Mouse (Mus musculus): ENCODE results near the gene Drd4.
A peak's percentile ranks its signal among the peaks of the same experiment; 100 is the strongest.
"Not testable (repeated sequence)": the region's sequence is repeated elsewhere in the genome, so short reads cannot be mapped to it uniquely, and the experiment has no call there.

Gene Drd4

DNA sequence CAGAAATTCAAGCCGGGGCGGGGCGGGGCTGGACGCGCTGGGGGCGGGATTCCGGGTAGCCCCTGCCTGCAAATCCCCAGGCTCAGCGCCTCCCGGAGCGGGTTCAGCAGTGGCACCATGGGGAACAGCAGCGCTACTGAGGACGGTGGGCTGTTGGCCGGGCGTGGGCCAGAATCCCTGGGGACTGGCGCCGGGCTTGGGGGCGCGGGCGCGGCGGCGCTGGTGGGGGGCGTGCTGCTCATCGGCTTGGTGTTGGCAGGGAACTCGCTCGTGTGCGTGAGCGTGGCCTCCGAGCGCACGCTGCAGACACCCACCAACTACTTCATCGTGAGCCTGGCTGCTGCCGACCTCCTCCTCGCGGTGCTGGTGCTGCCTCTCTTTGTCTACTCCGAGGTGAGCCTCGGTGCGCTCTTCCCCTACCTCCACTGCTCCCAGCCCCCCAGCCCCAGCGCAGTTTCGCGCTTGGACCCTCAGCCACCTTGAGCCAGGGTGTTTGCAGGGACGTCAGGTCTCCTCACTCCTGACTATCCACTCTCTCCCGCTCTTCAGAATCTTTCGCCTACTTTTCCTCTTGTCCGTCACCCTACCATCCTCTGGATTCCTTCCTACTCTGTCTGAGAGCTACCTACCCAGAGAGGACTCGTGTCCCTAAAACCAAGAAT lies at the start of gene Drd4:
Gene Drd4 (plus strand): TSS at position 86 of the 662 bp plus-strand sequence.
- DNase-seq: peak; percentile 73

DNA sequence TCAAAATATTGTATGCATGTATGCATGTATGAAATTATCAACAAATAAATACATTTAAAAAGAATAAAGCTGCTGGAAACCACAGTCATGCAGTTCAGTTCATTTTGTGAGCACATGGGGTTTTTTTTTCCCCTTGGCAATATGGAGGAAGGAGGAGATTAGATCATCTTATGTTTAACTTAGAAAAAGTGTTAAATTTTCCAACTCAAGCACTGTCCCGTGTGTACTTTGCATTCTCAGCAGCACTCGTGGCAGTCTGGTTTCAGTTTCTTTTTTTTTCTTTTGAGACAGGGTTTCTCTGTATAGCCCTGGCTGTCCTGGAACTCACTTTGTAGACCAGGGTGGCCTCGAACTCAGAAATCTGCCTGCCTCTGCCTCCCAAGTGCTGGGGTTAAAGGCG lies 41.3 kb upstream of the Drd4 start:
- DNase-seq: not testable (repeated sequence)

DNA sequence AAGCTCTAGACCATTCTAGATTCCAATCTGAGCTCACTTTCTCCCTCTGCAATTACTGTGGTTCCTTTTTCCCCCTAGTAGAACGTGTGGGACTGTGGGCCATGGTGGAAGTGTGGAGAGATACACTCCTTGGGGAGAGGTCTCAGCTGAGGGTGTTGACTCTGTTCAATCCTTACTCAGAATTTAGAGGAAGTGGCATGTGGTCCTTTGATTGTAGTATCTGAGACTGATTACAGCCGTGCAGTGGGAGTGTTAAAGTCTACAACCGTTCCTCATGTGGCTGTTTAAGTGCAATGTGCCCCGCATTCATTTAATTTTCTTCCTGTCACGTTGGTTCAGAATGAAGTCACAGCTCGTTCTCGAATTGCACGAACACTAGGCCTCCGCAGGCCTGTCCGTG lies 35.6 kb upstream of the Drd4 start:
- DNase-seq: no peak

DNA sequence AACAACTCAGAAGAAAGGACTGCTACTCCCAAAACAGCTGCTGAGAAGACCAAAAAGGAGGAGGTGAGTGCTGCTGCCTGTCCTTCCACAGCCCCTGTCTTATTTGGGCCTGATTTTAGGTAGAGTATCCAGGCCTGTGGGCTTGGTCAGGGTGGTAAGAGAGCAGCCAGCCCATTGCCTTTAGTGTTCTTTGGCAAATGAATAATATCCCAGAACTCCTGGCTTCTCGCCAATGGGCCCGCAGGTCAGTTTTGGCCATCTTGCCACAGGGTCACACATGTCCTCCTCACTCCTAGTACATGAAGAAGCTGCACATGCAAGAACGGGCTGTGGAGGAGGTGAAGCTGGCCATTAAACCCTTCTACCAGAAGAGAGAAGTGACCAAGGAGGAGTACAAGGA lies 30.3 kb upstream of the Drd4 start:
- DNase-seq: no peak

DNA sequence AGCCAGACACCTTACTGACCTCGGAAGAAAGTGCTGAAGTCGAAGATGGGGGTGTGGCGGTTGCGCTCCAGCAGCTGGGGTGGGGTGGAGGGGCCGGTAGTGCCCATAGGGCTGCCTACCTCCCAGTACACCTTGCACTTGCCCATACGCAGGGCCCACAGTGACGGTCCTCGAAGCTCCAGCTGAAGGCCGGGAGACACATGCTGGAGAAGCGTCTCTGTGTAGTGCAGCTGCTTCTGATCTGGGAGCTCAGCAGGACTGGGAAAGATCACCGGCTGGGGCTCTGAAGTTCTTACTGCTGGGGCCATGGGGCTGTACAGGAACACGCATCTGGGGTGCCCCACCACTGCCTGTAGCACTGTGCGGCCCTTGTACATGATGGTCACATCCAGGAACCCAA lies 28.2 kb upstream of the Drd4 start:
- no peak for DNase-seq

DNA sequence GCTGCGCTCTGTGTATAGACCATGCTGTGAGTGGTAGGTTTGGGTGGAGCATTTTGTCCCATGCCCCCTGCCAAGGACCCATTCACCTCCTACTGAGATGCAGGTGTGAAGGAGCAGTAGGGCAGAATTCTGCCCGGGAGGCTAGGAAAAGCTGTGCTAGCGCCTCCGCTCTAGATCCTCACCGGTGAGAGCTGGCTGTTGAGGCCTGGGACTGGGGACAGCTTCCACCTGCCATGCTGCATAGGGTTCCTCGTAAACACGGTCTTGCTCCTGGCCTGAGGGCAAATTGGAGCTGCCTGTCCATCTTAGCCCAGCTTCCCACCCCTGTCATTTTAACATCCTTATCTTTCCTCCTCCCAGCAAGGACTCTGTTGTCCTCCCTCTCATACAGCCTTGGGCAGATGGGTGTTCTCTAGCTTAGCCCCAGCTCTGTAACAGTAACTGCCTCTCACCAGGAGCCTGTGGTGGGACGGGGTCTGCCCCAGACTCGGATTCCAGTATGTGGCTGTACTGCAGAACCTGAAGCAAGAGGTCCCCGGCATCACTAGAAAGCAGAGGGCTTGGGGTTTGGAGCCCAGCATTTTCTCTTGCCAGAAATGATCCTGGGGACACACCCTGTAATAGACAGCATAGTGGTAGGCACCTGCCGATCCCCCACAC lies 27.6 kb upstream of the Drd4 start:
- no peak for DNase-seq

DNA sequence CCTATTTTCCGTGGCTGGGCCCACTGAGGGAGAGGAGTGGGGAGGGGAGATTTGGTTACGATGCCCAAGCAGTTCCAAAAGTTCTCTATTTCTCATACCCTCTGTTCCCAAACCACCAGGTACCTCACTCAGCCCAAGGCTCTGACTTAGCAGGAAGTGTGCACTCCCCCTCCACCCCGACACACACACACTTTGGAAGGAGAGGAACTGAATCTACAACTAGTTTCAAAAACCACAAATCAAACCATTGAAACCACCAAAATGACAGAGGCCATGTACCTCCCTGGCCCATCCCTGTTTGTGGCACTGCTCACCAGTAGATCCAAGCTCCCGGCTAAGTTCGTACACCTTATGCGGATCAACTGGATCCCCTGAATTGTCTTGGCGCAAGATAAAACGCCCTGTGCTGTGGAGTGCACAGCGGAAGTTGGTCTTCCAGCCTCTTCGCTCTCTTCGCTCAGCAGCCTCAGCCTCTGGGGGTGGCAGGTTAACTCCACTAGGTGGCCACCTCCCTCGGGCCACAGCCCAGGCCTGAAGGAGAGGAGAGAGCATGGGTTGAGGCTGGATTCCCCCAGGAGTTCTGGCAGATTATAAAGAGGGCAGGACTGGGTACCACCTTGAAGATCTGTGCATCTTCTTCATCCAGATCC lies 26.9 kb upstream of the Drd4 start:
- DNase-seq: peak; percentile 58

DNA sequence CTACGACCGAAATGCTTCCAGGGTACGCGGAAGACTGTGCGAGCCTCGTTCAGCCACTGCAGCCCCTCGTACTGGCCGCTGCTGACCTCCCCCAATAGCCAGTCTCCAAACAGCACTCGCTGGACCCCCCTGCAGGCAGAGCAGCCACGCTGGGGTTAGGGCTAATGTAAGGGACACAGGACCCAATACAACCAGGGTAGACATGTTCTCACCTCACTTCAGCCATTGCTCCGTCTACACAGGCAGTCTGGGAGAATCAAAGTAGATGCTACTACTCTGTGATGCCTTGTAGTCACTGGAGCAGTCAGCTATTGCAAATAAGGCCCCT lies 26.4 kb upstream of the Drd4 start:
- DNase-seq: no peak

DNA sequence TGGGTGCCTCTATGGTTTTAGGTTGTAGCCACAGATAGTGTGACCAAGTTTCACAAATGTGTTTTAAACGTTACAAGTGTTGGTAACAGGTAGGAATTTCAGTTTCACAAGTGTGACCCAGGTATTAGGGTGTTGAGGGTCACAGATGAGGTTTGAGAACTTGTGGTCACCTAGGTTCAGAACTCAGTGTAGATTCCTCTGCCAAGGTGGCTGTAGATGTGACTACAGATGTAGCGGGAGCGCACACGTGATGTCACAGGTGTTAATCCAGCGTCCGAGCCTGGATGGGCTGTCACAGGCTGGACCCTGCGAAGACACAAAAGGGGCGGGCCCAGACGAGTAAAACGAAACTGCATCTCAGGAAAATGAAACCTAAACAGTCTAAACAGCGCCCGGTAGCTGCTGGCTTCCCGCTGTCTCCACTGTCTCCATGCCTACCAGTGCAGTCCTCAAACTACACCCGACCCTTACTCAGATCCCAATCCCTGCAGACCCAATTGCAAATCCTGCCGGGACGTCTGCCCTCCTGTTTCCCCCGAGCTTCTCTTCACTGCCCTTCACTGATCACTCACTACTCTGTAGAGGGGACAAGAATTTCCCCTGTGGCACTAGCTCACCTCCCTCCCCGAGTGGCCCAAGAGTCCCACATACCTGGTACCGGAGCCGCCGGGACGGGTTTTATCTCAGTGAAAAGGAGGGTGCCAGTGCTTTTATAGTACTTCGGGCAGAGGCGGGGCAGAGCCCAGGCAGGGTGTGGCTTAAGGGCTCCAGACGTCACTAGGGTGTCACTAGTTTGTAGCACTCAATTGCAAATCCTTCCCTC lies 25.9 kb upstream of the Drd4 start, which contains the start of gene Irf7:
Gene Irf7 (minus strand): TSS at position 743 of the 823 bp plus-strand sequence.
- DNase-seq: peak; percentile 62

DNA sequence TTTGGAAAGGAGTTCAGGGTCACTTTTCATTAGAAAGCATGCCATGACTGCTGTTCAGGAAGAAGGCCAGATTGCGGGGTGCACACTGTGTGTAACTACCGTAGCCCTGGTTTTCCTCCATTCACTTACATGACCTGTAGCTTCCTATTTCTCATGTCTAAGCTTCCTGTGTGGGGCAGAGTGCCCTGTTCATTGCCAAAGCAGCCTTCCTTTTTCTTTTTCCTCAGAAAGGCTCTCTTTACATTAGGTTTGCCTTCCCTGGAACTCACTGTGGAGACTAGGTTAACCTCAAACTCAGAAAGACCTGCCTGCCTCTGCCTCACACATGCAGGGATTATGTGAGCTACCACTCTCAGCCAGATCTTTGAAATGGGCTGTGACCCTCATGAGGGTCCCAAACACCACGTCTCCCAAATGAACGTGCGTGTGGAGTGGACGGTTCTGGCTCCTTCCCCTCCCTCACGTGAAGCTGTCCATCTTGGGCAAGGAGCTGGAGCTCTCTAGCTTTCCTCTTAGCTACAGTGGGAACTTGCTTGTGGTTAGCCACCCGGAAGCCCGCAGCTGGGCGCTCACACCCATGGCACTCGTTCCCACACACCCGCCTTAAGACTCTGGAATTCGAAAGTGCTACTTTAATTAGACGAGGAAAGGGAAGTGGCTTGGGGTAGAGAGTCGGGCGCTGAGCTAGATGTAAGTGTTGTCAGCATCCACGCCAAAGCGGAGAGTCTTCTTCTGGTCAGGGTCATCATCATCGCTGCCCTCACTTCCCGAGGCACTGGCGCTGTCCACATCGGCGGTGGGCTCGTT lies 23.1 kb upstream of the Drd4 start:
- DNase-seq: no peak

DNA sequence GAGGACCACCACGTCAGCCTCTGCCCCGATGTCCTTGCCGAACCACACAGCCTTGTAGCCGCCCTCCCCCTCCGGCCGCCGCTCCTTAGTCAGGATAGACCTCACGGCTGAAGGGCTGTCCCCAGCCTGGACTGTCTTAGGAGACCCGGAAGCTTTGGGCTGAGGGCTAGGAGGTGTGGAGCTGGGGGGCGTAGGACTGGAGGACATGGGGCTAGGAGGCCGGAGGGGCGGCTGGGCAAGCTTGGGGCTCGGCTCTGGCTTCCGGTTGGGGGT lies 22.6 kb upstream of the Drd4 start:
- no peak for DNase-seq

DNA sequence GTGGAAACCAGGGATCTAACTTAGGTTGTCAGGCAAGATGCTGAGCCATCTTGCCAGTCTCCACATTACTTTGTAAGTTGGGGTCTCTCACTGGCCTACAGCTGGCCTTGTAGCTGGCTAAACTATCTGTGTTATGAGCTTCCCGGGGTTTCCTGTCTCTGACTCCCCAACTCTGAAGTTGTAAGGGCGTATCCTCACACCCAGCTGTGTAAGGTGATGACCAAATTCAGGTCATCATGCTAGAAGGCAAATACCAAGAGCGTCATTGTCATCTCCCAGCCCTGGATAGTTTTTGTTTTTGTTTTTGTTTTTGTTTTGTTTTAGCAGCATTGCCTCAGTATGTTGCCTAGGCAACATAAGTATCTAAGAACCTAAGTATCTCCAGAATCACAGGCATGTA lies 21.2 kb upstream of the Drd4 start:
- DNase-seq: no peak

DNA sequence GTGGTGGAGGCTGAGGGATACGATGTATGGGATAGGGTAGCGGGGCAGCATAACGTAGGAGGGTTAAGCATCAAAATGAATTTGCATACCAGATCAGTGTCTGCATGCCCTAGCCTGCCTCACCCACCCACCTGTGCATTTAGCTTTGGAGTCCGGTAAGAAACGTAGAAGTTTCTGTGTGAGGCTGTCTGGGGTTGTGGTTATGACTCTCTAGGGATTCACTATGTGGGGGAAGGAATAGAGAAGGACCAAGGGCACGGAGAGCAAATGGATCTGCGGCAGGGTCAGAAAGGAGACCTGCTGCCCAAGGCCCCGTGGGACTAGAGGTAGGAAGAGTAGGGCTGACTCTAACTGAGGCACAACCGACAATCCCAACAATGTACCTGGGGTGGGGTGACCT lies 16.4 kb upstream of the Drd4 start:
- no peak for DNase-seq

DNA sequence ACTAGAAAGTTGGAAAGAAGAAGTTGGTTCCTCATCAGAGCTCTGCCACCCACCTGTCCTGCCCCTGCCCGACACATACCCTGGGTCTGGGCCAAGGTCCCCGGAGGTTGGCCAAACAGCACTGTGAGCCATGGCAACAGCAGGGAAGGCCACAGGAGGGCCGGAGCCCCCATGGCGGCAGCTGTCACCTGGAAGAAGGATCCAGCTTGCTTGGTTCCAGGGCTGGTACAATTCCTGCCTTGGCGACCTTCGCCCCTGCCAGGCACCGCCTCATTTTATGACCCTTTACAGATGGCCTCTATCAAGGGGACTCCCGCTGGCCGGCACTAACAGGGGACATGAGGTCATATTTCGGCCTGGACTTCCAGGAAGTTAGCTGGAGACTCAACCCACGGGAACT lies 15.3 kb upstream of the Drd4 start, which contains the start of gene Cdhr5:
Gene Cdhr5 (minus strand): TSS at position 241 of the 400 bp plus-strand sequence.
- no peak for DNase-seq

DNA sequence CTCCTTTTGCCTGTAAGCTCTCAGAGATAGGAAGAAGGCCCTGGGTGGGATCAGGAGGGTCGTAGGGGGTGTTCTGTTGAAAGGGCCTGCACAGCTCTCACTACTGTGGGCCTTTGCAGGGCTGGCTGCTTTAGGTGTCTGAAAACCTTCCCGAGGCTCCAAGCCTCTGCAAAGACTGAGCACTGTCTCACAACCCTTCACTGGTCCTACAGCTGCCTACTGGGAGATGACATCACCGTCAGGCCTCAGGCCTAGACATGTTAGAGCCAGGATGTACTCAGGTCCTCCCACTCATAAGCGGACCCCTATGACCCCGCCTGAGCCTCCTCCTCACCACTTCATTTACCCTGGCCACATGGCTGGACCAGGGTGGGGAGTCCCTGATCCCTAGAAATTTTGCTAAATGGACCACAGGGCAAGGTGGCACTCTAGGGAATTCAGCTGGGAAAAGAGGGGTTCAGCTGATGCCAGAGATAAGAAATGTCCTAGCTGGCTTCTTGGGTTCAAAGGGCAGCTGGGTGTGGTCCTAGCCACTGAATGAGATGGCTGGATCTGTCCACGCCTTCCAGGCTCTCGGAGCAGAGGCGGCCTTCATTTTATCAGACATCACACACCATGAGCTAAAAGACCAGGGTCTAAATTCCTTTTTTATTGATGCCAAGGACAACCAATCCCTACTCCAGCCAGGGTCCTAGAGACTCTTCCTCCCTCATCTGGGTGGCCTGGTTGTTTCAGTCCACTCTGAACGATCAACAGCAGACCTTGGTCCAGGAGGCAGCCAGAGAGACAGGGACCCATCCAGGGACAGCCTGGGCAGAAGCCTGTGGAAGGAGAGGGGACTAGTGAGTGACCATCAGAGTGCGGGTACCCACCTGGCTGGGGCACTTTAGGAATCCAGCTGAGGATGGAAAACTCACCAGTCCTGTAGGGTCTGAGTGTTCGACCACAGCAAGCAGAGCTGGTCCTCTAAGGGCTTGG lies 13.8 kb upstream of the Drd4 start:
- no peak for DNase-seq

DNA sequence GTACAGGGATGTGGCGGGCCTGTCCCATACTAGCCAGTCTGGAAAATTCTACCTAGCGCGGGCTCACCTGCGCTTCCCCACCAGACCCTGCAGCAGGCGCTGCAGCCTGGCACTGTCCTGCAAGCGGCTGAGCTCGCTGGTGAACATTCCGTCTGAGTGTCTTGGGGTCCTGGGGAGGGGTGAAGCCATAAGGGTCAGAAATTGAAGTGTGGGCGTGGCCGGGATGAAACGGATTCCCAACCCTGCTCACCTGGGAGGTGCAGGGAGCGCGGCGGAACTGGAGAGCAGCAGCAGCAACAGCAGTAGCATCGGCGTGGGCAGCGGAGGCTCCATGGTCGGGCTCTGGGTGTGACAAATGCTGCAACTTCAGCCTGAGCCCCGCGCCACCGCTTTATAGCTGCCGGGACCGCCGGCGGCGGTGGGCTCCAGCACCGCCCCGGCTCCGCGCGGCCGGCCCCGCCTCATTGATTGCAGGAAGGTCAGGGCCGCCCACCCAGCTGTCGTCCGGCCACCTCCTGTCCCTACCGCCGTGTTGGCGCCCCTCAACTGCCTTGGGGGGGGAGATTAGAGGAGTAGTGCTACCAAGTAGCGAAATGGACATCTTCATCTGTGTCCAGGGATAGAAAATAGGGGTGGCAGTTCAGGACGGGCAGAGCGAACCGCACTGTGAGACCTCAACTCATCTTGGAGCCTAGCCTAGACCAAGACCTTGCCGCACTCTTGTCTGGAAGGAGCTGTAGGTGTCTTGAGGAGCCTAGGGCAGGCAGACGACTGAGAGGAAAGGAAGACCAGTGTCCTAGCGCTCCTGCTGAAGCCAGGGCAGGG lies 12.8 kb upstream of the Drd4 start, which contains the start of gene Sct:
Gene Sct (minus strand): TSS at position 368 of the 825 bp plus-strand sequence.
- DNase-seq: peak; percentile 75

DNA sequence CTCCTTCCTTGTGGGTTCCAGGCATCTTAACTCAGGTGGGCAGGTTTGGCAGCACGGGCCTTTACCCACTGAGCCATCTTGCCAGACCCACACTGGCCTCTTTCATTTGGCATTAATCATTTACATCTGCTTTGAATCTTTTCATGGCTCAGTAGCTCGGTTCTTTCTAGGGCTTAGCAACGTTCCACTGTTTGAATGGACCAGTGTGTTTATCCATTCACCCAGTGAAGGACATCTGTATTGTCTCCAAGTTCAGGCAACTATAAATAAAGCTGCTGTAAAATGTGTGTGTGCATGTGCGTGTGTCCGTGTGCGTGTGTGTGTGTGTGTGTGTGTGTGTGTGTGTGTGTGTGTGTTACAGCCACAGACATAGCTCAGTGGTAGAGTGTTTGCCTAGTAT lies 10.4 kb upstream of the Drd4 start:
- peak; percentile 88 for DNase-seq

DNA sequence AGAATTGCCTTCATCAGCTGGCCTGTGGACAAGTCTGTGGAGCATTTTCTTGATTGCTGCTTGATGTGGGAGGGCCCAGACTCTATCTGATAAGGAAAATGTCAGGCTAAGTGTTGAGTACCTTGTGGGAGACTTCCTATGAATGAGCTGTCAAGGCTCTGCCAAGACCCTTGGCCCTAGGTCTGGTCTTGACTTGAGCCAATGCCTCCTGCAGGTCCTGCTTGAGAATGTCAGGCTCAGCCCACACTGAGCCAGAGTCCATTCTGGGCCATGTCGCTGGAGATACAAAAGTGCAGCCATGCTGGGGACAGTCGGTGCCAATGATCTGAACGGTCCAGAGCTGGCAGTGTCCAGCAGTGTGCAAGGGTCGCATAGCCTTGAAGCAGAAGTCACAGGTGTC lies 9.1 kb upstream of the Drd4 start:
- no peak for DNase-seq

DNA sequence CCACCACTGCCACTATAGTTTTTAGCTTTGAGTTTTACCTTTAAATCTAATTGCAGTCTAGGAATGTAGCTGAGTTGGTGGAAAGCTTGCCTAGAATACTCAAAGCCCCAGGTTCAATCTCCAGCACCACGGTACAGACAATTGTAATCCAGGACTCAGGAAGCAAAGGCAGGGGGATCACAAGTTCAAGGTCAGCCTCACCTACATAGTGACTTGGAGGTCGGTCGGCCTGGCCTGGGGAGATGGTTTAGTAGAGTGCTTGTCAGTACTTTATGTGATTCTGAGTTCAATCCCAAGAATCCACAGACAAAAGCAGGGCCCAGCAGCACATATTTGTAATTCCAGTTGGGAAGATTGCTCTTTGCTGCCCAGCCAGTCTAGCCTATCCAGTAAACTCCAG lies 3.8 kb upstream of the Drd4 start:
- no peak for DNase-seq

DNA sequence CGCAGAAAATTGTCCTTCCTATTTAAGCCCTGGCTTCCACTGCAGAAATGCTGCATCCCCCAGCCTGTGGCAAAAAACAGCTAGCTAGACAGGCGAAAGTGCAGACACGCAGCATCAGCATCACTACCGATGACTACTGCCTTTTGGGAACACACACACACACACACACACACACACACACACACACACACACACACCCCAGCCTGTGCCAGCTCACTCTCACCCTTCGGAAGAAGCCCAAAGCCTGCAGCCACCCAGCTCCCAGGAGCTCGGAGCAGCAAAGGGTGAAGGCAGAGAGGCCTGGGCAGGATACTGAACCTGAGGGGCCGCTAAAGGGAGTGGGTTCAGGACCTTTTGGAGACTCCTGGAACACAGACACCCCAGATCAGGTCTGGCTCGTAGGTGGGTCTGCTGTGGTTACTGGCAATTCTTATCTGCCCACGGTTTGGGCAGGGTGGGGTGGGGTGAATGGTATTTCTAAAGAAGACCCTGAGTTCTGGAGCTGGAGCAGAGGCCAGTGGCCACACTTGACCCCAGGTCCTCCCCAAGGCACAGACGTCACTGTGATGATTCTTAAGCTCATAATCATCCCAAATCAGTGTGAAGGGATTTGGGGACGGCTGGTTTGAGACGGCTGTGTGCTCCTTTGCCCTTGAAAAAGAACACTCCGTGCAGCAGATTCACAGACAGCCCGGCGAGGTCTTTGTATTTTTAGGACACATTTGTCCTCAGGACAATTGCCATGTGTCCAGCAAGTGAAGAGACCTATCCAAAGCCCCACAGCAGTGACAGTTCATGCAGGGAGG lies 980 bp downstream of the Drd4 start:
- DNase-seq: peak; percentile 18

Data from retina, postnatal 1 day (tissue).